Mouse (Mus musculus): Measurements from ENCODE around the gene Gjb3. TPM values are rescaled to one million over a fixed set of nuclear protein-coding genes. Genes with fewer than 3 reads are reported as not detected.
A peak's percentile ranks its signal among the peaks of the same experiment; 100 is the strongest.

Gene Gjb3
- polyA plus RNA-seq, 1 experiment from 2014 or later = 0.17 TPM

DNA sequence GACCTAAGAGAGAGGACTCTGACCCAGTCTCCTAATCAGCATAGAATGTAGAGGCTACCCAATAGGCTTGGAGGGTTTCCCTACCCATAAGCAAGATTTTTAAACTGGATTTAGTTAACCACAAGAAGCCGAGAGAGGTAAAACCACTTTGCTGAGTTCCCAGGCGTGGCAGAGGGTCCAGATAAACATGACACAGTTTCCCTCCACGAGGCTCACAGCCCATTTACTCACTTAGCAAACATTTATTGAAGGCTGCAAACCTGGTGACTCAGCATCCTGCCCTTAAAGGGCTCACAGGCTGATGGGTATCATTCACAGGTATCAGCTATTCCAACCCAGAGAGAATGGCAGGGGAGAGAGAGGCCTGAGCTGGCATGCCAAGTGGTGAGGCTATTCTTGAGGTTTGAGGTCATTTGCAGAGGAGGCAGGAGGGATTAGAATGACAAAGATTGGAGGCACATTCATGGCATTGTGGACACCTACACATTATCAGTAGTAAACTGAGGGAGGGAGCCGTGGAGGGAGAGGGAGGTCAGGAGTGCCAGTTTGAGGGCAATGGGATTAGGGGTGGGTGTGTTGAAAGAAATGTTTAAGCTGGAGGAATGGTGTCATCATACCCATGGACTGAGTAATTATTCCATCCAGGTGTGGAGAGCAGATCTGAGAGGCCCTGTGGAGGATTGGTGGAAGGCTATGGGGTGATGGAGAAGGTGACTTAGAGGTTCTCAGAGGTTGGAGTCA is 19.1 kb upstream of the Gjb3 start:
- no peak overlapping the region for H3K9ac ChIP-seq (ENCODE audit: low read length)
- no peak overlapping the region for H3K27ac ChIP-seq (ENCODE audit: low read length)
- ATAC-seq (replicated peaks; ENCODE audit: extremely low read depth, insufficient read depth, low FRiP score) = no peak
- no peak overlapping the region for H3K4me3 ChIP-seq (ENCODE audit: low read length)
- WGBS = 52% methylated on average over 4 of the region's 4 CpGs
- no peaks in the 10 kb centered on the region for H3K27me3 ChIP-seq (ENCODE audit: control insufficient read depth, insufficient read depth, low read length)
- peaks cover 14% of the 10 kb centered on the region for H3K4me1 ChIP-seq (ENCODE audit: control insufficient read depth, insufficient read depth, low read length)
- no peak overlapping the region for H3K4me2 ChIP-seq (ENCODE audit: low read depth, low read length)
- H3K36me3 ChIP-seq (ENCODE audit: control insufficient read depth, insufficient read depth) = no peaks in the 10 kb centered on the region
- no peaks in the 10 kb centered on the region for H3K9me3 ChIP-seq (replicated peaks; ENCODE audit: control insufficient read depth, low read length)

DNA sequence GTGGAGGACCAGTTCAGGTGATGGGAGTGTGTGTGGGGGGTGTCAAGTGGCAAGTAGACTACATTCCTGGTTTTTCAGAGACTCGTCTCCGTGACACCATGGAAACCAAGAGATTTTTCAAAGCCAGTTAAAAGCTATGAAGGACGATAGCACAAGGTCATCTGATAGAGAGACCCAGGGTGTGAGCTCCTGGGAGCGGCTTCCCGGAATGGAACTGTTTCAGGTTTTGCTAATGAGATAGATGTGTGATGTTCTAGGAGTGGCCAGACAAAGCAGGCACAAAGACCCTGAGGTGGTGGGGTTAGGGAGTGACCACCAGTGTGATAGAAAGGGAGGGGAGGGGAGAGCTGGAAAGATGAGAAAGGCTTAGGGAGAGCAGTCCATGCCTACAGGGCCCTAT is 14.4 kb upstream of the Gjb3 start:
- H3K36me3 ChIP-seq (ENCODE audit: control insufficient read depth, insufficient read depth) = no peaks in the 10 kb centered on the region
- no peak overlapping the region for H3K4me3 ChIP-seq (ENCODE audit: low read length)
- no peak overlapping the region for H3K9ac ChIP-seq (ENCODE audit: low read length)
- 62% methylated on average over 5 of the region's 5 CpGs for WGBS
- H3K4me2 ChIP-seq (ENCODE audit: low read depth, low read length) = no peak overlapping the region
- ATAC-seq (replicated peaks; ENCODE audit: extremely low read depth, insufficient read depth, low FRiP score) = no peak
- H3K27ac ChIP-seq (ENCODE audit: low read length) = no peak overlapping the region
- no peaks in the 10 kb centered on the region for H3K4me1 ChIP-seq (ENCODE audit: control insufficient read depth, insufficient read depth, low read length)
- H3K9me3 ChIP-seq (replicated peaks; ENCODE audit: control insufficient read depth, low read length) = no peaks in the 10 kb centered on the region
- H3K27me3 ChIP-seq (ENCODE audit: control insufficient read depth, insufficient read depth, low read length) = no peaks in the 10 kb centered on the region

DNA sequence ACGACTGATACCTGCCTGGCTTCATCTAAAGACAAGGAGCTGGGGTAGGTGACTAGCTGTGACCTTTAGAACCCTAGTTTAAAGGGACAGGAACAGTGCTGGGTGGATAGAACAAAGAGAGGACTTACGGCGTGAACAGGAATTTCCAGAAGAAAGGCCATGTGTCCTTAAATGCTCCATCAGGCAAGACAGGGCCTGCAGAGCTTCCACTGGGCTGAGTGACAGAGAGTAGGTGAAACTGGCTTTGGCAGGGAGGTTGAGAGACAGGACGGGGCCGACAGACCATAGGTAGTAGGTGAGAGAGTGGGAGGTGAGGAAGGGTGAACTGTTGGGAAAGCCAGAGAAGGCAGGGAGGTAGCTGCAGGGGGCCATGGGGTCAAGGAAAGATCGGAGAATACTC is 10.7 kb upstream of the Gjb3 start:
- Histone ChIP-seq H3K27me3 (ENCODE audit: control insufficient read depth, insufficient read depth, low read length) (no peaks in the 10 kb centered on the region), H3K27ac (ENCODE audit: low read length) (no peak overlapping the region), H3K9ac (ENCODE audit: low read length) (no peak overlapping the region), H3K4me1 (ENCODE audit: control insufficient read depth, insufficient read depth, low read length) (no peaks in the 10 kb centered on the region), H3K9me3 (replicated peaks; ENCODE audit: control insufficient read depth, low read length) (no peaks in the 10 kb centered on the region), H3K36me3 (ENCODE audit: control insufficient read depth, insufficient read depth) (no peaks in the 10 kb centered on the region), H3K4me3 (ENCODE audit: low read length) (no peak overlapping the region), H3K4me2 (ENCODE audit: low read depth, low read length) (no peak overlapping the region)
- no peak for ATAC-seq (replicated peaks; ENCODE audit: extremely low read depth, insufficient read depth, low FRiP score)
- WGBS = 44% methylated on average over 6 of the region's 6 CpGs

DNA sequence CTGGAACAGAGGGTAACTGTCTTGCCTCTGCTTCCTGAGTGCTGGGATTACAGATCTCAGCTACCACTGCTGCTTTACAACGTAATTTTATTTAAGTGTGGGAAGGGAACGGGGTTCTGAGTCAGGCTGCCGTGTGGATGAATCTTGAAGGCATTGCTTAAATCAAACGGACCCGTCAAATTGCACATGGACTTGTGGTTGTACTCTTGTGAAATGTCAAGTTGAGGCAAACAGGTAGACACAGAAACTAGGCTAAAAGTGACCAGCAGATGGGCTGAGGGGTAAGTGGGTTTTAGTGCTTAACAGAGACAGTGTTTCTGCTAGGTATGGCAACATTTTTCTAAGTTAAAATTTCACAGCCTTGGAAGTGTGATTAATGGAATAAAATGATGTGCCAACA is 7.0 kb upstream of the Gjb3 start:
- Histone ChIP-seq H3K27ac (ENCODE audit: low read length) (no peak overlapping the region), H3K4me2 (ENCODE audit: low read depth, low read length) (no peak overlapping the region), H3K9ac (ENCODE audit: low read length) (no peak overlapping the region), H3K9me3 (replicated peaks; ENCODE audit: control insufficient read depth, low read length) (no peaks in the 10 kb centered on the region), H3K36me3 (ENCODE audit: control insufficient read depth, insufficient read depth) (no peaks in the 10 kb centered on the region), H3K4me1 (ENCODE audit: control insufficient read depth, insufficient read depth, low read length) (no peaks in the 10 kb centered on the region), H3K27me3 (ENCODE audit: control insufficient read depth, insufficient read depth, low read length) (peaks cover 10% of the 10 kb centered on the region; the same call in 1 of the 2 replicates), H3K4me3 (ENCODE audit: low read length) (no peak overlapping the region)
- WGBS = 87% methylated on average over 5 of the region's 5 CpGs
- no peak for ATAC-seq (replicated peaks; ENCODE audit: extremely low read depth, insufficient read depth, low FRiP score)

DNA sequence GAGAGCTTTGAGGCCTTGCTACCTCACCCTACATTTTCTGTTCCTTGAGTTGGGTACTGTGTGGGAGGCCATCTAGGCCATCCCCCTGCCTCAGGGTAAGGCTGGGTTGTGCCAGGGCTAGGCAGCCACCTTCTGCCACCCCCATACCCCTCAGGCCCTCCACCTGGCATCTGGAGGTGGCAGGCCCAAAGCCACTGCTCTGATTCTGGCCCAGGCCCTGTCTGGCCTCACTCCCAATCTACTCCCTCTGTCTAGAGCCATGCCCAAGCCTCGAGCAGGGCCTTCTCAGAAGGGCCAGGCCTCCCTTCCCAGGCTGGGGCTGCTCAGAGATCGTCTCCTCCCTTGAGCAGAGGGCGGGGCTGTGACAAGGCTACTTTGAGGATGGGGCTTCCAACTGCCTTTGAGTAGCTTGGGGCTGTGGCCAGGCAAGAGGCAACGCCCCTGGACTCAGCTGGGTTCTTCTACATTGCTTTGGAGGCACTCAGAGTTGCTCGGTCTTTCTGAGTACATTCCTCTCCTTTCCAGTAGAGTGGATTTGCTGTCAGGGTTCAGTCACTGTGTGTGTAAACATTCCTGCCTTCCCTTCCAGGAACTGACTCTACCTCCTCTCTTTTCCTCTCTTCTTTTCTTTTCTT is 4.3 kb upstream of the Gjb3 start:
- H3K9me3 ChIP-seq (replicated peaks; ENCODE audit: control insufficient read depth, low read length) = no peaks in the 10 kb centered on the region
- no peak overlapping the region for H3K4me3 ChIP-seq (ENCODE audit: low read length)
- peaks cover 34% of the 10 kb centered on the region for H3K27me3 ChIP-seq (ENCODE audit: control insufficient read depth, insufficient read depth, low read length)
- 36% methylated on average over 5 of the region's 5 CpGs for WGBS
- no peak overlapping the region for H3K9ac ChIP-seq (ENCODE audit: low read length)
- no peak for ATAC-seq (replicated peaks; ENCODE audit: extremely low read depth, insufficient read depth, low FRiP score)
- no peak overlapping the region for H3K27ac ChIP-seq (ENCODE audit: low read length)
- no peaks in the 10 kb centered on the region for H3K36me3 ChIP-seq (ENCODE audit: control insufficient read depth, insufficient read depth)
- no peaks in the 10 kb centered on the region; the same call in 1 of the 2 replicates for H3K4me1 ChIP-seq (ENCODE audit: control insufficient read depth, insufficient read depth, low read length)
- H3K4me2 ChIP-seq (ENCODE audit: low read depth, low read length) = no peak overlapping the region

DNA sequence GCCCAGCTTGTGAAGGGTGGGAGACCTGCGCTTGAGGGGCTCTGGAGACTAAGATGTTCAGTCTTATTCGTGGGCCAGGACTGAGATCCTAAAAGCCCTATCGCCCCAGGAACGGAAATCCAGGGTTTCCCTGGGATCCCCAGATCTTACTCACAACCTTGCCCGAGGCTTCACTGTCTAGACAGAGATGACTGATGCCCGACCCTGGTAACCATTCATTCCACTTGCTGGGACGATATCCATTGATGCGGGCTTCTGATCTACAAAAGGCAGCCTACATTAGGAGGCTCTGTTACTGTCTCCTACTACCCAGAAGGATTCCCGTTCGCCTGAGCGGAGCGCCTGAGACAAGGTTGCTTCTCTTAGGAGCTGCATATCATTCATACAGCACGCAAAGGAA is 527 bp upstream of the Gjb3 start:
- Histone ChIP-seq H3K4me1 (ENCODE audit: control insufficient read depth, insufficient read depth, low read length) (no peaks in the 10 kb centered on the region; the same call in 1 of the 2 replicates), H3K27me3 (ENCODE audit: control insufficient read depth, insufficient read depth, low read length) (peaks cover 59% of the 10 kb centered on the region), H3K9me3 (replicated peaks; ENCODE audit: control insufficient read depth, low read length) (no peaks in the 10 kb centered on the region), H3K4me3 (ENCODE audit: low read length) (no peak overlapping the region), H3K27ac (ENCODE audit: low read length) (no peak overlapping the region), H3K36me3 (ENCODE audit: control insufficient read depth, insufficient read depth) (no peaks in the 10 kb centered on the region), H3K4me2 (ENCODE audit: low read depth, low read length) (no peak overlapping the region), H3K9ac (ENCODE audit: low read length) (no peak overlapping the region)
- WGBS = 27% methylated on average over 13 of the region's 13 CpGs
- ATAC-seq (replicated peaks; ENCODE audit: extremely low read depth, insufficient read depth, low FRiP score) = no peak

DNA sequence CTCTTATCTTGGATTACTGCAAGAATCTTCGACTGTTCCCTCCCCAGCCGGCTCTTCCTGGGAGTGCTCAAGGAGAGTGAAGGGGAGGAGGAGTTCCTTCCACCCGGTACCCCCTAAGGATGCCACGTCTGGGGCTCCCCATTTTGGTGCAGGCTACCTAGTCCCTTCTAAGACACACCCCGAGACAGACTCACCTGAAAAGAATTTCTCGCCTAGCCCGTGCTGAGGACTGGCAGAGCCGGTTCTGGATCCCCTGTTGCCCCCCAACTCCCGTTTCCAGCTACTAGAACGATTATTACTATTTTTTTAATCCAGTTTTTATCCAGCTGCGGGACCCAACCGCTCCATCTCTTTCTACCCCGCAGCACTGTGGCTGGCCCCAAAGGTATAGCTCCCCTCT is 893 bp downstream of the Gjb3 start:
- Histone ChIP-seq H3K4me3 (ENCODE audit: low read length) (no peak overlapping the region; the same call in 1 of the 2 replicates), H3K4me2 (ENCODE audit: low read depth, low read length) (peak overlapping the region; percentile 30; the same call in 1 of the 2 replicates), H3K4me1 (ENCODE audit: control insufficient read depth, insufficient read depth, low read length) (no peaks in the 10 kb centered on the region; the same call in 1 of the 2 replicates), H3K9ac (ENCODE audit: low read length) (no peak overlapping the region), H3K9me3 (replicated peaks; ENCODE audit: control insufficient read depth, low read length) (no peaks in the 10 kb centered on the region), H3K27me3 (ENCODE audit: control insufficient read depth, insufficient read depth, low read length) (peaks cover 70% of the 10 kb centered on the region), H3K36me3 (ENCODE audit: control insufficient read depth, insufficient read depth) (no peaks in the 10 kb centered on the region), H3K27ac (ENCODE audit: low read length) (no peak overlapping the region)
- WGBS = under 1% methylated on average over 13 of the region's 13 CpGs
- no peak for ATAC-seq (replicated peaks; ENCODE audit: extremely low read depth, insufficient read depth, low FRiP score)

DNA sequence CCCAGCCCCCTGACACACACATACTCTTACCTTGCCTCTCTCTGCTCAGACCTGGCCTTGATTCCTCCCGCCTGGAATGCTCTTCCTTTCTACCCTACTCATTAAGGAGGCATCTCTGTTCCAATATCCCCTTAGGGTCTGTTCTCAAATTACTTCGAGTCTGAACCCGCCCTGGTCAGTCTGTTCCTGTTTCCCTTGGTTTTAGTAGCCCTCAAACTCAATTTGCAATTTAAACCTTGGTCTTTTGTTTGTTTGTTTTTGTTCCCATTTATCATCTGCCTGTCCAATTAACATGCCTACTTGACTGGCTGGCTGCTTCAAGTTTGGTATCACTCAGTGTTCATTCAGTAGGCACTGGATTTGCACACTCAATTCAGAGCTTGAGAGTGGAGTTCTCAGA is 1.6 kb downstream of the Gjb3 start:
- H3K9ac ChIP-seq (ENCODE audit: low read length) = no peak overlapping the region
- H3K36me3 ChIP-seq (ENCODE audit: control insufficient read depth, insufficient read depth) = no peaks in the 10 kb centered on the region
- no peak overlapping the region for H3K4me3 ChIP-seq (ENCODE audit: low read length)
- ATAC-seq (replicated peaks; ENCODE audit: extremely low read depth, insufficient read depth, low FRiP score) = no peak
- WGBS = 19% methylated on average over 3 of the region's 3 CpGs
- no peak overlapping the region for H3K4me2 ChIP-seq (ENCODE audit: low read depth, low read length)
- H3K9me3 ChIP-seq (replicated peaks; ENCODE audit: control insufficient read depth, low read length) = no peaks in the 10 kb centered on the region
- peaks cover 67% of the 10 kb centered on the region for H3K27me3 ChIP-seq (ENCODE audit: control insufficient read depth, insufficient read depth, low read length)
- no peak overlapping the region for H3K27ac ChIP-seq (ENCODE audit: low read length)
- no peaks in the 10 kb centered on the region; the same call in 1 of the 2 replicates for H3K4me1 ChIP-seq (ENCODE audit: control insufficient read depth, insufficient read depth, low read length)

DNA sequence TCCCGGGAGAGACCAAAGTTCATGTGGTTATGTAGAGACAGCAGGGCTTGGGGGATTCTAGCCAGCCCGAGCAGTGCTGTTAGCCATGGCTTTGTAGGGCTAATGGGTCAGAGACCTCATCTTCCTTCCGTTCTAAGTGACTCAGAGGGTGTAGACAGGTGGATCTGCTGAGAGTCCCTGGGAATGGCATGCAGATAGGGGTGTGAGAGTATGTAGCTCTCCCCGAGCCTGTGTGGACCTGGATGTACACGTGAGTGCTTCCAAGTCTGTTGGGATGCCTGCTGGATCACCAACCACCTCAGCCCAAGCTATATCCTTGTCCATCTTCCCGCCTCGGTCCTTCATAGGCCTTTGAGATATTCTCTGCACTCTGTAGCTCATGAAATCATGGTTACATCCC is 2.3 kb downstream of the Gjb3 start:
- WGBS = 45% methylated on average over 7 of the region's 7 CpGs
- ATAC-seq (replicated peaks; ENCODE audit: extremely low read depth, insufficient read depth, low FRiP score) = no peak
- H3K27me3 ChIP-seq (ENCODE audit: control insufficient read depth, insufficient read depth, low read length) = peaks cover 63% of the 10 kb centered on the region

More for the DNA sequence above, 2.3 kb downstream of the Gjb3 start:
- H3K27ac ChIP-seq (ENCODE audit: low read length) = no peak overlapping the region
- no peaks in the 10 kb centered on the region for H3K9me3 ChIP-seq (replicated peaks; ENCODE audit: control insufficient read depth, low read length)
- H3K36me3 ChIP-seq (ENCODE audit: control insufficient read depth, insufficient read depth) = no peaks in the 10 kb centered on the region
- H3K4me1 ChIP-seq (ENCODE audit: control insufficient read depth, insufficient read depth, low read length) = no peaks in the 10 kb centered on the region; the same call in 1 of the 2 replicates
- H3K4me3 ChIP-seq (ENCODE audit: low read length) = no peak overlapping the region
- H3K9ac ChIP-seq (ENCODE audit: low read length) = no peak overlapping the region
- no peak overlapping the region for H3K4me2 ChIP-seq (ENCODE audit: low read depth, low read length)
